8 mouse cellular contexts compared by ENCODE assay signal in the genomic region with DNA sequence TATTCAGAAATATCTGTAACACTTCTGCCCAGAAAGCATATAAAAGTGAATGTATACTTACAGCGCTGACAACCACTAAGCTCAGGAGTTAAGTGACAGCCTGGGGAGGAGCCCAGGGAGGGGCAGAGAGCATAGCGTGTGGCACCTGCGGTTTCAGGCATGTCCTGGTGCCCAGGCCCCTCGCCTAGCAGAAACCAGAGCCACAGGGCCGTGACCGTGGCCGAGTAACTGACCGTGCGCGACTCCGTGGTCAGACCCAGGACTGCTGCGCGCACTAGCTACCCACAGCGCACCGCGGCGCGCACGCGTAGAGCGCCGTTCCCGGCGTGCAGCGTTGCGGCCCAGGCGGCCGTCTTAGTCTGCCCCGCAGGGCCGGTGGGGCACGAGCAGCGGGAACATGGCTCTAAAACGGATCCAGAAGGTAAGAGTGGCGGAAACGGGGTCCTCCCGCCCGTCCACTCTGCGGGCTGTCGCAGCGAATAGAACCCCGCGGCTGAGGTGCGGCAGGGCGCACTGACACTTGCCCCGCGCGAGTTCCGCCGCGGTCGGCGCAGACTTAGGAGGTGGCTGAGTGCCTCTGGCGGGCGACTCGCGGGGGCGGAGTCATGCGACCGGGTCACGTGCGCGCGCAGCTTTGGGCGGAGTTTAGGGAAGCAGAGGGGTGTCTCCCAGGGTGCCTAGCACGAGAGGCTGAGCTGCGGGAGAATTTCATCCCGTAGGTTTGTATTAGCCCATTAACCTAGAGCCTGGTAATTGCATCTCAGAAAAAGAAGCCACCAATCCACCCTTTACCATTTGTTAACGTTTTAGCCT. TPM values are rescaled to one million over a fixed set of nuclear protein-coding genes. Genes with fewer than 3 reads are reported as not detected.
DNase-seq lines count a peak whose midpoint lies in the region; ATAC-seq lines count a peak whose summit lies in the region.

A gene (minus strand): TSS at position 557 of the 813 bp plus-strand sequence.

- peak; percentile 98 for ATAC-seq in hindbrain, embryonic 15.5 days (ENCODE audit: low FRiP score, low read depth)

- H3K27me3 ChIP-seq in hindbrain, embryonic 15.5 days = no peaks in the 10 kb centered on the region

- H3K4me2 ChIP-seq in hindbrain, embryonic 15.5 days = peak within 1 kb of the TSS; percentile 73

- H3K27ac ChIP-seq in hindbrain, embryonic 15.5 days (replicated peaks) = peak within 1 kb of the TSS; percentile 94

- WGBS in hindbrain, embryonic 15.5 days = under 1% methylated on average over 68 of the region's 68 CpGs

- 0 out of 2 replicates have a peak, but pooled peaks cover 3% of the 10 kb centered on the region for H3K36me3 ChIP-seq in hindbrain, embryonic 15.5 days

- DNase-seq in T-cell, adult 2 months (ENCODE audit: low spot score) = peak; percentile 95
- DNase-seq in cerebellum, postnatal 36 days = peak; percentile 92 to 93
- peak; percentile 90 for DNase-seq in frontal cortex, postnatal 36 days (ENCODE audit: low spot score in 2 of 2)
- DNase-seq in left cerebral cortex, adult 11 months (ENCODE audit: low spot score) = peak; percentile 88
- peak; percentile 95 to 96 for DNase-seq in lung, postnatal 4 days
- peak; percentile 92 for DNase-seq in retina, postnatal 7 days (ENCODE audit: low read depth, low spot score)
- DNase-seq in urinary bladder, adult 2 months (ENCODE audit: low spot score) = peak; percentile 91

- H3K4me1 ChIP-seq in hindbrain, embryonic 15.5 days (replicated peaks) = peaks cover 14% of the 10 kb centered on the region

- peak within 1 kb of the TSS; percentile 81 for H3K9ac ChIP-seq in hindbrain, embryonic 15.5 days

- no peaks in the 10 kb centered on the region for H3K9me3 ChIP-seq in hindbrain, embryonic 15.5 days

- peak within 1 kb of the TSS; percentile 62 for H3K4me3 ChIP-seq in hindbrain, embryonic 15.5 days

RNA-seq across cellular contexts. Expression of the gene that starts here (rescaled TPM):
- polyA plus RNA-seq in hindbrain, embryonic 15.5 days (2015; fragmentation: Nextera tagmentation; extraction: Ambion mirVana) = 33.5 TPM in 2 replicates
- 20.2 and 21.0 TPM in 2 replicates for polyA plus RNA-seq in urinary bladder, adult 2 months (2012; rRNA removed)

Comparison
In these comparisons a context has a peak if more than half of its experiments do, and no peak if none do; other contexts are left out.
1. Peak in every context shown above with its lines: DNase-seq, ATAC-seq, H3K4me3 ChIP-seq and H3K27ac ChIP-seq.